Mouse (Mus musculus): ENCODE results near the gene Xiap. TPM values are rescaled to one million over a fixed set of nuclear protein-coding genes. Genes with fewer than 3 reads are reported as not detected.

The Xiap gene
- polyA plus RNA-seq, 1 experiment from 2014 or later = 11.6 TPM

GRCm38 (mm10) chrX:42050652-42051643 is 8.5 kb upstream of the Xiap start:
- no peak overlapping the region for H3K4me2 ChIP-seq
- H3K27me3 ChIP-seq (replicated peaks) = no peaks in the 10 kb centered on the region
- no peak for ATAC-seq (replicated peaks)
- 86% methylated on average over 5 of the region's 5 CpGs for WGBS
- H3K9me3 ChIP-seq = no peaks in the 10 kb centered on the region
- H3K4me3 ChIP-seq = no peak overlapping the region
- no peak overlapping the region for H3K27ac ChIP-seq
- no peak overlapping the region for H3K9ac ChIP-seq
- H3K4me1 ChIP-seq = no peaks in the 10 kb centered on the region
- H3K36me3 ChIP-seq (replicated peaks) = no peaks in the 10 kb centered on the region

DNA sequence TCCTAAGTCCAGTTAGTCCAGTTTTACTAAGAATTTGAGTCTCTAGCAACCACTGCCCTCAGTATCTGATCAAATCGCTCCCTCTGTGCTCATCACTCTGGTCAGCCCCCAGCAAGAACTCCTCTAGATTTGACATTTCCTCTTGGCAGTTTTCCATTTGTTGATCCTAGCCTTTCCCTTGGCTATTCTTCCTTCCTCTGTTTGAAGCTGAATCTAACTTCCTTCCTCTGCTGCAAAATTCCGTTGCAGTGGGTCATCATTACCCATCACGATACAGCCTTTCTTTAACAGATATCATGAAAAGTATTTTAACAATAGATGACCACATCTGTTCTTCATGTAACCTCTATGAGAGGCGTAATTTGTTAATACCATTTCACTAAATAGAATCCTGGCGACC is 2.5 kb upstream of the Xiap start:
- H3K36me3 ChIP-seq (replicated peaks) = no peaks in the 10 kb centered on the region
- H3K9ac ChIP-seq = no peak overlapping the region
- no peak overlapping the region for H3K27ac ChIP-seq
- WGBS = 79% methylated on average over 5 of the region's 5 CpGs
- H3K4me3 ChIP-seq = no peak overlapping the region
- H3K4me2 ChIP-seq = no peak overlapping the region
- no peaks in the 10 kb centered on the region for H3K27me3 ChIP-seq (replicated peaks)
- H3K9me3 ChIP-seq = no peaks in the 10 kb centered on the region
- ATAC-seq (replicated peaks) = no peak
- no peaks in the 10 kb centered on the region for H3K4me1 ChIP-seq

- H3K4me2 ChIP-seq = no peak overlapping the region
- H3K4me3 ChIP-seq = no peak overlapping the region
- no peak overlapping the region for H3K27ac ChIP-seq
- no peaks in the 10 kb centered on the region for H3K36me3 ChIP-seq (replicated peaks)
- H3K4me1 ChIP-seq = no peaks in the 10 kb centered on the region
- ATAC-seq (replicated peaks) = no peak
- WGBS = 84% methylated on average over 4 of the region's 4 CpGs
- H3K9ac ChIP-seq = no peak overlapping the region
- no peaks in the 10 kb centered on the region for H3K9me3 ChIP-seq
- H3K27me3 ChIP-seq (replicated peaks) = no peaks in the 10 kb centered on the region
These were observed 1.6 kb upstream of the Xiap start for GRCm38 (mm10) chrX:42057873-42058272.

DNA sequence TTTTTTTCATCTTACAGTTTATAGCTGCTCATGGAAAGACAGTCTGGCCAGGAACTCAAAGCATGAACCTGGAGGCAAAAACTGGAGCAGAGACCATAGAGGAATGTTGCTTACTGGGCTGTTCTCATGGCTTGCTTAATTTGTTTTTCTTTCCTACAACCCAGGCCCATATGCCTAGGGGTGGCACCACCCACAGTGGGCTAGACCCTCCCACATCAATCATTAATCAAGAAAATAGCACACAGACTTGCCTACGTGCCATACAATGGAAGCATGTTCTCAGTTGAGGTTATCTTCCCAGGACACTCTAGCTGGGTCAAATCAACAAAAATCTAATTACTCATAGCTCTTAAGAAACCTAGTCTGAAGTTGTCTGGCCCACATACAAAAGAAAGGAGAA is 4.1 kb downstream of the Xiap start:
- no peak overlapping the region for H3K4me2 ChIP-seq
- H3K27me3 ChIP-seq (replicated peaks) = no peaks in the 10 kb centered on the region
- H3K27ac ChIP-seq = no peak overlapping the region
- 79% methylated on average over 1 of the region's 1 CpGs for WGBS
- no peaks in the 10 kb centered on the region for H3K36me3 ChIP-seq (replicated peaks)
- no peak for ATAC-seq (replicated peaks)
- no peaks in the 10 kb centered on the region for H3K9me3 ChIP-seq
- no peak overlapping the region for H3K9ac ChIP-seq
- no peak overlapping the region for H3K4me3 ChIP-seq
- no peaks in the 10 kb centered on the region for H3K4me1 ChIP-seq

DNA sequence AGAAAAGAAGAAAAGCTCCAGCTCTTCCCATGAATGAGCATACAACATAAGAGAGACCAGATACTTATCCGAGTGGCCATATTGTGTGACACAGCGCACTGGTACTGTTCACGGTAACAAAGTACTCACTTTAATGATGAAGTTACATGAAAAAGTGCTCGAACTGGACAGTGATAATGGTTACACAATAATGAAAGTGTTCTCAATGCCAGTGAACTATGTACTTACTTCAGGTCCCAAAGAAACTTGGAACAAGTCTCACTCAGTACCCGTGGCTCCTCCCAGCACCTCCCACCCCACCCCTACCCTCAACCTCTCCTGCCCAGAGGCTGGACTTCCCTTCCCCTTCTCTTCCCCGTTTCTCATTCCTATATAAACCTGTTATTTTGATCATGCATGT is 5.6 kb downstream of the Xiap start:
- H3K27me3 ChIP-seq (replicated peaks) = no peaks in the 10 kb centered on the region
- H3K27ac ChIP-seq = no peak overlapping the region
- no peaks in the 10 kb centered on the region for H3K9me3 ChIP-seq
- no peaks in the 10 kb centered on the region for H3K4me1 ChIP-seq
- no peaks in the 10 kb centered on the region for H3K36me3 ChIP-seq (replicated peaks)
- ATAC-seq (replicated peaks) = no peak
- no peak overlapping the region for H3K9ac ChIP-seq
- WGBS = 82% methylated on average over 6 of the region's 6 CpGs
- H3K4me3 ChIP-seq = no peak overlapping the region
- H3K4me2 ChIP-seq = no peak overlapping the region

- no peak overlapping the region for H3K4me3 ChIP-seq
- no peaks in the 10 kb centered on the region for H3K9me3 ChIP-seq
- H3K36me3 ChIP-seq (replicated peaks) = no peaks in the 10 kb centered on the region
- no peak for ATAC-seq (replicated peaks)
- H3K4me1 ChIP-seq = peaks cover 4% of the 10 kb centered on the region
- no peak overlapping the region for H3K9ac ChIP-seq
- H3K4me2 ChIP-seq = no peak overlapping the region
- H3K27me3 ChIP-seq (replicated peaks) = no peaks in the 10 kb centered on the region
- WGBS = 64% methylated on average over 1 of the region's 1 CpGs
- peak overlapping the region; percentile 92 for H3K27ac ChIP-seq
These were observed 7.3 kb downstream of the Xiap start for GRCm38 (mm10) chrX:42066771-42067170.

DNA sequence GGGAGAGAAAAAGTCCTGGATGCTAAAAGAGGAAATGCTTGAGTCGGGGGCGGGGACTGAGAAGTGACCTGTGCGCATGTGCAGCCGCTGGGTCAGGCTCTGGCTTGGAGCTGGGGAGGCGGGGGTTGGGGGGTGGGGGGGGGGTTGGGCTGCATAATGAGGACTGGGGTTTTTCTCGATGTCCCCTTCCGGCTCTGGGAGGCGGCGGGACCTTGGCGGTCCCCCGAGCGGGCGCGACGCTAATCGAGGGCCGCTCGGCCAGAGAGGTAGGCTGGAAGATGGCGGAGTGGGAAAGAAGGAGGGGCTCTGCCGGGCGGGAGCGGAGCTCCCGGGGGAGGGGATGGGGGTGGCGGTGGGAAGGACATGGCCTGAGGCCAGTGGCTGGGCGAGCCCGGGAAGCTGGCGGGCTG is 8.3 kb downstream of the Xiap start:
- whole genome bisulfite sequencing = 23% methylated on average over 27 of the region's 27 CpGs
- H3K36me3 ChIP-seq (replicated peaks) = no peaks in the 10 kb centered on the region
- ATAC-seq (replicated peaks) = peak; percentile 87

GRCm38 (mm10) chrX:42068201-42068874 is 8.9 kb downstream of the Xiap start:
- peak overlapping the region; percentile 58 for H3K9ac ChIP-seq
- H3K4me2 ChIP-seq = peak overlapping the region; percentile 49
- 18% methylated on average over 23 of the region's 37 CpGs for WGBS

More for the DNA sequence above, 8.3 kb downstream of the Xiap start:
- Histone ChIP-seq H3K9me3 (no peaks in the 10 kb centered on the region), H3K9ac (peak overlapping the region; percentile 58), H3K27me3 (replicated peaks) (no peaks in the 10 kb centered on the region), H3K4me3 (peak overlapping the region; percentile 53), H3K4me2 (peak overlapping the region; percentile 42), H3K27ac (peak overlapping the region; percentile 92), H3K4me1 (peaks cover 4% of the 10 kb centered on the region)

DNA sequence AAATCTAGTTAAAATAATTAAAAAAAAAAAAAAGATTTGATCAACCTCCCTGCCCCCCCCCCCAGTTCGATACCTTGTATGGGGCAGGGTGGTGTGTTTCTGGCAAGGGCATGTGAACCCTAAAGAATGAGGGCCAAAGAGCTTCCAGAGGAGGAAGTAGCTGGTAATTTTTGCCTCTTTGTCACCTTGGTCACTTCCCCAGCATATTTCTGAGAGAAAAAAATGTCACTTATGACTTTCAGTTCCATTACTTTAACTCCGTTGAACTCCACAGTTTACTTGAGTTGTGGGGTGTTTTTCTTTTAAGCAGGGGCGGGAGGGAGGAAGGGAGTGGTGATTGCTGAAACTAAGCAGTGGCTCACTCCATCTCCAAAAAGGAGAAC is 9.4 kb downstream of the Xiap start:
- 24% methylated on average over 3 of the region's 3 CpGs for WGBS
- ATAC-seq (replicated peaks) = peak; percentile 7
- H3K4me3 ChIP-seq = peak overlapping the region; percentile 53
- no peaks in the 10 kb centered on the region for H3K9me3 ChIP-seq
- H3K4me1 ChIP-seq = peaks cover 4% of the 10 kb centered on the region
- H3K27ac ChIP-seq = peak overlapping the region; percentile 92
- H3K9ac ChIP-seq = peak overlapping the region; percentile 58
- H3K36me3 ChIP-seq (replicated peaks) = no peaks in the 10 kb centered on the region
- no peaks in the 10 kb centered on the region for H3K27me3 ChIP-seq (replicated peaks)
- H3K4me2 ChIP-seq = peak overlapping the region; percentile 49

More at GRCm38 (mm10) chrX:42068201-42068874, 8.9 kb downstream of the Xiap start:
- peak overlapping the region; percentile 53 for H3K4me3 ChIP-seq
- ATAC-seq (replicated peaks) = peak; percentile 91
- H3K36me3 ChIP-seq (replicated peaks) = no peaks in the 10 kb centered on the region
- H3K4me1 ChIP-seq = peaks cover 4% of the 10 kb centered on the region
- no peaks in the 10 kb centered on the region for H3K9me3 ChIP-seq
- H3K27me3 ChIP-seq (replicated peaks) = no peaks in the 10 kb centered on the region
- peak overlapping the region; percentile 92 for H3K27ac ChIP-seq

GRCm38 (mm10) chrX:42087731-42088130 is 28.3 kb downstream of the Xiap start:
- WGBS = 90% methylated on average over 8 of the region's 8 CpGs
- Histone ChIP-seq H3K9me3 (no peaks in the 10 kb centered on the region), H3K4me1 (no peaks in the 10 kb centered on the region), H3K27ac (no peak overlapping the region), H3K4me3 (no peak overlapping the region), H3K4me2 (no peak overlapping the region), H3K9ac (no peak overlapping the region), H3K27me3 (replicated peaks) (no peaks in the 10 kb centered on the region), H3K36me3 (replicated peaks) (no peaks in the 10 kb centered on the region)
- ATAC-seq (replicated peaks) = no peak

DNA sequence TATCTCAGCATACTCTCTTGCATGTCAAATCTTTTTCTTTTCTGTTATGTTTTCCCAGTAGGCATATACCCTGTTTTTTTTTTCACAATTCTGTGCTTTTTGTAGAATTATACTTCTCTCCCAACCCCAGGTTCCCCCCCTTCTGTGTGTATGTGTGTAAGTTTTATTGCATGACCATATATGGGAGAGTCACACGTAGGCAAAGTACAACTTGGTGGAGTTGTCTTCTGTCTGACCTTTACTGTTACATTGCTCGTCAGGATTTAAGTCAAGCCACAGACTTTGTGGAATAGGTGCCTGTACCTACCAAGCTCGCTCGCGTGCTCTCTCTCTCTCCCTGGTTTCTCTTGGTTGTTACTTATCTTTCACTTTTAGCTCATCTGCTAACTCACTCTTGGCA is 28.7 kb downstream of the Xiap start:
- Histone ChIP-seq H3K4me1 (no peaks in the 10 kb centered on the region), H3K4me2 (no peak overlapping the region), H3K36me3 (replicated peaks) (no peaks in the 10 kb centered on the region), H3K27me3 (replicated peaks) (no peaks in the 10 kb centered on the region), H3K9ac (no peak overlapping the region), H3K27ac (no peak overlapping the region), H3K4me3 (no peak overlapping the region), H3K9me3 (no peaks in the 10 kb centered on the region)
- 94% methylated on average over 5 of the region's 5 CpGs for WGBS
- no peak for ATAC-seq (replicated peaks)

GRCm38 (mm10) chrX:42107137-42107536 is 47.7 kb downstream of the Xiap start:
- no peak for ATAC-seq (replicated peaks)
- 93% methylated on average over 6 of the region's 6 CpGs for WGBS
- Histone ChIP-seq H3K36me3 (replicated peaks) (0 out of 2 replicates have a peak, but pooled peaks cover 5% of the 10 kb centered on the region), H3K4me3 (no peak overlapping the region), H3K4me1 (no peaks in the 10 kb centered on the region), H3K4me2 (no peak overlapping the region), H3K9me3 (no peaks in the 10 kb centered on the region), H3K9ac (no peak overlapping the region), H3K27ac (no peak overlapping the region), H3K27me3 (replicated peaks) (no peaks in the 10 kb centered on the region)

Measured in midbrain, embryonic 15.5 days (tissue).